Mouse (Mus musculus) midbrain, postnatal 0 days (tissue): ENCODE data around the gene Olfr960. TPM values are rescaled to one million over a fixed set of nuclear protein-coding genes. Genes with fewer than 3 reads are reported as not detected.

Experiments used
- ATAC-seq: fragments of 200-750 bp; cut with Nextera tagmentation; 2 replicates; pipeline ENCODE4 v1.8.0; 2017; ENCODE audit warnings: moderate number of reproducible peaks, mild to moderate bottlenecking, moderate TSS enrichment, moderate library complexity; ENCODE audit not compliant: low FRiP score
- DNase-seq: peaks from one replicate; pipeline ENCODE4 v3.0.0-alpha.2; 2015; ENCODE audit warnings: low spot score
- H3K27ac ChIP-seq: fragments of 300-500 bp; sonication (generic); 2 replicates; pipeline ENCODE4 v1.5.1; 2014; ENCODE audit warnings: low read depth, mild to moderate bottlenecking, low read length, mixed read lengths
- H3K27me3 ChIP-seq: fragments of 300-500 bp; sonication (generic); 2 replicates; pipeline ENCODE4 v1.6.1; 2014; ENCODE audit warnings: low read length, control low read depth, mixed read lengths; ENCODE audit not compliant: insufficient read depth
- H3K36me3 ChIP-seq: fragments of 300-500 bp; sonication (generic); 2 replicates; pipeline ENCODE4 v1.6.1; 2014; ENCODE audit warnings: low read length, control low read depth, mixed read lengths; ENCODE audit not compliant: insufficient read depth
- H3K4me1 ChIP-seq: fragments of 300-500 bp; sonication (generic); 2 replicates; pipeline ENCODE4 v1.6.1; 2014; ENCODE audit warnings: mild to moderate bottlenecking, control low read depth, antibody characterized with exemption, low read length, mixed read lengths; ENCODE audit not compliant: insufficient read depth
- H3K4me2 ChIP-seq: fragments of 300-500 bp; sonication (generic); 2 replicates; pipeline ENCODE4 v1.6.1; 2014; ENCODE audit warnings: low read depth, mild to moderate bottlenecking, low read length, mixed read lengths; ENCODE audit not compliant: poor library complexity, severe bottlenecking
- H3K4me3 ChIP-seq: fragments of 300-500 bp; sonication (generic); 2 replicates; pipeline ENCODE4 v1.5.1; 2014; ENCODE audit warnings: low read depth, mild to moderate bottlenecking, low read length, moderate library complexity
- H3K9ac ChIP-seq: fragments of 300-500 bp; sonication (generic); replicated peaks from 2 replicates; pipeline ENCODE4 v1.6.1; 2014; ENCODE audit warnings: mild to moderate bottlenecking, low read length, moderate library complexity, mixed read lengths; ENCODE audit not compliant: poor library complexity, severe bottlenecking
- H3K9me3 ChIP-seq: fragments of 300-500 bp; sonication (generic); 2 replicates; pipeline ENCODE4 v1.6.1; 2016; ENCODE audit warnings: low read length, control low read depth
- CTCF ChIP-seq: IDR thresholded peaks from 2 replicates; pipeline ENCODE4 v1.5.1; 2016; ENCODE audit warnings: antibody characterized with exemption, mild to moderate bottlenecking
- WGBS: fragments of 180-500 bp; shearing (Covaris S2); extraction: QIAGEN DNeasy Blood & Tissue Kit; methylation state at CpG from one replicate; pipeline ENCODE4 v1.1.7; 2014; 5-methylcytosine and 5-hydroxymethylcytosine counted together
- polyA plus RNA-seq: library from polyadenylated mRNA; unstranded; fragments of >200 nt; fragmentation: Nextera tagmentation; extraction: Ambion mirVana; gene quantifications from 2 replicates; pipeline ENCODE4 v1.2.1, GENCODE M21; 2015
- total RNA-seq: library from RNA; depleted of rRNA; stranded (reverse); fragments of >200 nt; gene quantifications from 2 replicates; pipeline ENCODE4 v1.2.3, GENCODE M21; 2014; rRNA removed

Gene Olfr960
- total and polyA plus RNA-seq, 2 experiments from 2014 or later: not detected

DNA sequence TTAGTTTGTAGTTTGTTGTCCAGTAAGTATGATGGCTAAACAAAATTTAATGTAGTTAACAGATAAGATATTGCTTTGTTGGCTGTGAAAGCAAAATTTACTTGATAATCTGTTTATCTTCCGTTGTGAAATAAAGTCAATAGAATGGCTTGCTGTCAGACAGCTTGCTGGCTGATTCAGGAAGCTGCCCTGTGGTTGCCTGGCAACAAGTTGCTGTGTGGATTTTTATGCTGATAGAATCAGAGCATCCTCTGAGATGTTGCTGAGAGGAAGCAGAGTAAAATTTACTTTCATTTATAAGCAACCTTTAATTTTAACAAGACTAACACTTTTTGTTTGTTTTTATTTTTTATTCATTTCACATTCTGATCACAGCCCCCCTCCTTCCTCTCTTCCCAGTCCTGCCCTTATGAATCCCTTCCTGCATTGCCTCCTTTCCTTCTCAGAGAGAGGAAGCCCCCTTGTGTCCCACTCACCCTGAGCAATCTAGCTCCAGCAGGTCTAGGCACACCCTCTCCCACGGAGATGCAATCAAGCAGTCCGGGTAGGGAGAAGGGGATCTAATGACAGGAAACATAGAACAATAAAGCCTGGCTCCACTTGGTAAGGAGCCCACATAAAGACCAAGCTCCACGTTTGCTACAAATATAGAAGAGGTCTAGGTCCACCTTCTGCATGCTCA lies 12.9 kb downstream of the Olfr960 start:
- H3K27ac ChIP-seq: peak overlapping the region; percentile 73
- DNase-seq (peak; percentile 73), ATAC-seq (peak; percentile 84)
- 24% methylated on average over 4 of the region's 4 CpGs for WGBS
- peaks cover 4% of the 10 kb centered on the region; the same call in 1 of the 2 replicates for H3K4me1 ChIP-seq
- no peak overlapping the region for H3K4me2 ChIP-seq
- no peak for TF ChIP-seq CTCF
- H3K36me3 ChIP-seq: no peaks in the 10 kb centered on the region
- H3K4me3 ChIP-seq: no peak overlapping the region
- no peak overlapping the region for H3K9ac ChIP-seq
- no peaks in the 10 kb centered on the region for H3K9me3 ChIP-seq
- H3K27me3 ChIP-seq: no peaks in the 10 kb centered on the region

DNA sequence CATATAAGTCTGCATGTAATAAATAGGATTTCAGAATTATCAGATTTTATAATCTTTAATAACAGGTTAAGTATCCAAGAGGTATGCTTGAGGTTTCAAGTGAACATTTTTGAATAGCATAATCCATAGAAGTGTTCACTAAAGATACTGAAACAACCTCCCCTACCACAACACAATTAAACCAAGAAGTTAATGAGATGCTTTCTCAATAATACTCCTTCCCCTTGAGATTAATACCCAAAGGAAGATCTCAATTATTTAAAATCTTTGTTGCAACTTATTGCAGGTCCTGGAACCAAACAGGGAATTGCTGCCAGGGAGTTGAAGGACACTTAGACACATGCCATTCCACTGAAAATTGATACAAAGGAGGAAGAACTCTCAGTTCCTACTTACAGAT lies 23.6 kb downstream of the Olfr960 start, which contains the start of gene Olfr961:
TSS of gene Olfr961 (plus strand) at position 301 of the 400 bp plus-strand sequence.
- Histone ChIP-seq H3K27me3 (no peaks in the 10 kb centered on the region), H3K4me2 (no peak within 1 kb of the TSS), H3K27ac (no peak within 1 kb of the TSS), H3K4me1 (no peaks in the 10 kb centered on the region), H3K4me3 (no peak within 1 kb of the TSS), H3K36me3 (no peaks in the 10 kb centered on the region), H3K9ac (no peak within 1 kb of the TSS), H3K9me3 (no peaks in the 10 kb centered on the region)
- ATAC-seq: no peak
- no peak for TF ChIP-seq CTCF
- no peak for DNase-seq

DNA sequence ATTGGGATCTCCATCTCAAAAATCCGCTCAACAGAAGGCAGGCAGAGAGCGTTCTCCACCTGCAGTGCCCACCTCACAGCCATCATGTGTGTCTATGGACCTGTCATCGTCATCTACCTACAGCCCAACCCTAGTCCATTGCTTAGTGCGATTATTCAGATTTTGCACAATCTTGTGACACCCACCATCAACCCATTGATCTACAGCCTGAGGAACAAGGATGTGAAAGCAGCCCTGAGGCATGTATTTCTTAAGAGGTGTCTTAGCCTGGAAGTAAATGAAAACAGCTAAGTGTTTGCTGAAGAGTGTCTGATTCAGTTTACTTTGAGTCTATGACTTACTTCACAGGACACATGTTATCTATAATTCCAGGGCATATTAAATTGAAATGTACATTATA lies 26.2 kb downstream of the Olfr960 start:
- 89% methylated on average over 4 of the region's 4 CpGs for WGBS
- H3K27me3 ChIP-seq: no peaks in the 10 kb centered on the region
- H3K36me3 ChIP-seq: no peaks in the 10 kb centered on the region
- no peaks in the 10 kb centered on the region for H3K4me1 ChIP-seq
- H3K27ac ChIP-seq: no peak overlapping the region
- H3K9ac ChIP-seq: no peak overlapping the region
- ATAC-seq (no peak), DNase-seq (no peak)
- no peaks in the 10 kb centered on the region for H3K9me3 ChIP-seq
- no peak for TF ChIP-seq CTCF
- no peak overlapping the region for H3K4me2 ChIP-seq
- H3K4me3 ChIP-seq: no peak overlapping the region

DNA sequence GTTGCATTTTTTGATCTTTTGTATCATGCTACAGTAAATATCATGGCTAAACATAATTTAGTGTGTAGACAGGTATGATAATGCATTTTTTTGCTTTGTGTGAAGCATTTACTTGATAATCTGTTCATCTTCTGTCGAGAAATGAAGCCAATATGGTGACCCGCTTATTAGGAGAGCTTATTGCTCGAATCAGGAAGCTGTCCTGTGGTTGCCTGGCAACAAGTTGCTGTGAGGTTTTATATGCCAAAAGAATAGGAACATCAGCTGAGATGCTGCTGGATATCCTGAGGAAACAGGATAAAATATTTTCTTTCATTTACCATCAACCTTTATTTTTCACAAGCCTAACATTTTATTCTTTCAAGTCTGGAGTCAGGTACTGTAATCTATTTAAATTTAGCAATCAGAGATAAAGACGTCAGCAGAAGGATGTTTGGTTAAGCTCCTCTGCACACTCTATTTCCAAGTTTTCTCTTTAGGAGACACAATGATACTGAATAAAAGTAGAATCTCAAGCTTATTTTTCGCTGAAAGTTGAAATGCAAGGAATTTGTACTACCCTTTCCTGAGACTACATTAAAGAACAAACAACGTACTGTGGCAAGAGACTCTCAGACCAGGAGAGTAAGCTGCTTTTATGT lies 33.7 kb downstream of the Olfr960 start:
- no peaks in the 10 kb centered on the region for H3K27me3 ChIP-seq
- ATAC-seq: peak; percentile 78; the same call in 1 of the 2 replicates
- WGBS: 23% methylated on average over 6 of the region's 6 CpGs
- H3K27ac ChIP-seq: peak overlapping the region; percentile 12; the same call in 1 of the 2 replicates
- TF ChIP-seq CTCF: no peak
- H3K4me2 ChIP-seq: no peak overlapping the region
- peak; percentile 69 for DNase-seq
- H3K9me3 ChIP-seq: no peaks in the 10 kb centered on the region
- no peak overlapping the region for H3K4me3 ChIP-seq
- H3K9ac ChIP-seq: no peak overlapping the region
- H3K4me1 ChIP-seq: peaks cover 4% of the 10 kb centered on the region; the same call in 1 of the 2 replicates
- no peaks in the 10 kb centered on the region for H3K36me3 ChIP-seq

DNA sequence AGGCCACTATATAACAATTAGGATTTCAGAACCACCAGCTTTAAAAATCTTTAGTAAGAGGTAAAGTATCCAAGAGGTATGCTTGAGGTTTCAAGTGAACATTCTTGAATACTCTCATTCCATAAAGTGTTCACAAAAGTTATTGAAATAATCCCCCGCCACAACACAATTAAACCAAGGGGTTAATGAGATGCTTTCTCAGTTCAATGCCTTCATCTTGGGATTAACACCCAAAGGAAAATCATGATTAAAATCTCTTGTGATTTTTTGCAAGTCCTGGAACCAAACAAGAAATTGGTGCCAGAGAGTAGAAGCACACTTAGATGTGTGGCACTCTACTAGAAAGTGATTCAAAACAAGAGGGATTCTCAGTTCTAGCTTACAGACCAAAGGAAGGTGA lies 45.7 kb downstream of the Olfr960 start, which contains the start of gene Olfr963:
TSS of gene Olfr963 (plus strand) at position 301 of the 400 bp plus-strand sequence.
- H3K9me3 ChIP-seq: no peaks in the 10 kb centered on the region
- 93% methylated on average over 1 of the region's 1 CpGs for WGBS
- H3K4me3 ChIP-seq: no peak within 1 kb of the TSS
- H3K27ac ChIP-seq: no peak within 1 kb of the TSS
- H3K4me1 ChIP-seq: no peaks in the 10 kb centered on the region
- H3K27me3 ChIP-seq: no peaks in the 10 kb centered on the region
- ATAC-seq (no peak), DNase-seq (no peak)
- TF ChIP-seq CTCF: no peak
- H3K4me2 ChIP-seq: no peak within 1 kb of the TSS
- H3K9ac ChIP-seq: no peak within 1 kb of the TSS
- no peaks in the 10 kb centered on the region for H3K36me3 ChIP-seq

DNA sequence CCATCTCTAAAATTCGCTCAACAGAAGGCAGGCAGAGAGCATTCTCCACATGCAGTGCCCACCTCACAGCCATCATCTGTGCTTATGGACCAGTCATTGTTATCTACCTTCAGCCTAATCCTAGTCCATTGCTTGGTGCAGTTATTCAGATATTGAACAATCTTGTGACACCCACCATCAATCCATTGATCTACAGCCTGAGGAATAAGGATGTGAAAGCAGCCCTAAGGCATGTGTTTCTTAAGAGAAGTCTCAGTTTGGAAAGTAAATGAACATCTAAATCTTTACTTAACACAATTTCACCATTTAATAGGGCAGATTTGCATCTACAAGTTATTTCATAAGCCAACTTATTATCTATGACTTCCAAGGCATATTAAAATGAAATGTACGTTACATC lies 48.5 kb downstream of the Olfr960 start:
- H3K4me1 ChIP-seq: no peaks in the 10 kb centered on the region
- TF ChIP-seq CTCF: no peak
- no peak overlapping the region for H3K9ac ChIP-seq
- DNase-seq (no peak), ATAC-seq (no peak)
- 84% methylated on average over 2 of the region's 2 CpGs for WGBS
- no peak overlapping the region for H3K4me2 ChIP-seq
- no peaks in the 10 kb centered on the region for H3K9me3 ChIP-seq
- H3K4me3 ChIP-seq: no peak overlapping the region
- H3K27ac ChIP-seq: no peak overlapping the region
- no peaks in the 10 kb centered on the region for H3K27me3 ChIP-seq
- H3K36me3 ChIP-seq: no peaks in the 10 kb centered on the region

Other genes starting within 250 kb of the Olfr960 start
- not detected in 2 replicates for gene Olfr951, start 234.0 kb upstream of the Olfr960 start, total RNA-seq
- not detected in 2 replicates for gene Olfr951, start 234.0 kb upstream of the Olfr960 start, polyA plus RNA-seq
- gene Olfr952, start 194.2 kb upstream of the Olfr960 start, total RNA-seq: not detected in 2 replicates
- not detected in 2 replicates for gene Olfr952, start 194.2 kb upstream of the Olfr960 start, polyA plus RNA-seq
- not detected in 2 replicates for gene Olfr954, start 164.7 kb upstream of the Olfr960 start, total RNA-seq
- gene Olfr954, start 164.7 kb upstream of the Olfr960 start, polyA plus RNA-seq: not detected in 2 replicates
- gene Olfr955, start 149.4 kb upstream of the Olfr960 start, total RNA-seq: not detected in 2 replicates
- not detected in 2 replicates for gene Olfr955, start 149.4 kb upstream of the Olfr960 start, polyA plus RNA-seq
- gene Olfr44, start 127.4 kb upstream of the Olfr960 start, total RNA-seq: not detected in 2 replicates
- gene Olfr44, start 127.4 kb upstream of the Olfr960 start, polyA plus RNA-seq: not detected in 2 replicates
- gene Olfr957, start 105.6 kb upstream of the Olfr960 start, total RNA-seq: not detected in 2 replicates
- gene Olfr957, start 105.6 kb upstream of the Olfr960 start, polyA plus RNA-seq: not detected in 2 replicates
- gene Olfr958, start 67.3 kb upstream of the Olfr960 start, total RNA-seq: not detected in 2 replicates
- gene Olfr958, start 67.3 kb upstream of the Olfr960 start, polyA plus RNA-seq: not detected in 2 replicates
- 0.16 TPM in 1 of 2 replicates, not detected in the other for gene Olfr959, start 45.8 kb upstream of the Olfr960 start, total RNA-seq
- gene Olfr959, start 45.8 kb upstream of the Olfr960 start, polyA plus RNA-seq: 0.05 TPM in 1 of 2 replicates, not detected in the other
- 363 and 387 TPM in 2 replicates for gene AW551984, start 17.0 kb upstream of the Olfr960 start, total RNA-seq
- gene AW551984, start 17.0 kb upstream of the Olfr960 start, polyA plus RNA-seq: 260 and 267 TPM in 2 replicates
- not detected in 2 replicates for gene Olfr148, start 10.7 kb upstream of the Olfr960 start, total RNA-seq
- gene Olfr148, start 10.7 kb upstream of the Olfr960 start, polyA plus RNA-seq: not detected in 2 replicates
- not detected in 2 replicates for gene Olfr961, start 23.7 kb downstream of the Olfr960 start, total RNA-seq
- gene Olfr961, start 23.7 kb downstream of the Olfr960 start, polyA plus RNA-seq: not detected in 2 replicates
- not detected in 2 replicates for gene Olfr963, start 45.8 kb downstream of the Olfr960 start, total RNA-seq
- gene Olfr963, start 45.8 kb downstream of the Olfr960 start, polyA plus RNA-seq: not detected in 2 replicates
- gene Olfr149, start 85.7 kb downstream of the Olfr960 start, total RNA-seq: not detected in 2 replicates
- not detected in 2 replicates for gene Olfr149, start 85.7 kb downstream of the Olfr960 start, polyA plus RNA-seq
- gene Olfr965, start 90.0 kb downstream of the Olfr960 start, total RNA-seq: not detected in 2 replicates
- not detected in 2 replicates for gene Olfr965, start 90.0 kb downstream of the Olfr960 start, polyA plus RNA-seq
- gene Olfr150, start 109.6 kb downstream of the Olfr960 start, total RNA-seq: not detected in 2 replicates
- gene Olfr150, start 109.6 kb downstream of the Olfr960 start, polyA plus RNA-seq: not detected in 2 replicates
- gene Olfr967, start 124.9 kb downstream of the Olfr960 start, total RNA-seq: not detected in 2 replicates
- not detected in 2 replicates for gene Olfr967, start 124.9 kb downstream of the Olfr960 start, polyA plus RNA-seq
- not detected in 2 replicates for gene Olfr968, start 161.9 kb downstream of the Olfr960 start, total RNA-seq
- not detected in 2 replicates for gene Olfr968, start 161.9 kb downstream of the Olfr960 start, polyA plus RNA-seq
- not detected in 2 replicates for gene Olfr969, start 169.6 kb downstream of the Olfr960 start, total RNA-seq
- gene Olfr969, start 169.6 kb downstream of the Olfr960 start, polyA plus RNA-seq: not detected in 2 replicates
- gene Olfr970, start 187.5 kb downstream of the Olfr960 start, total RNA-seq: not detected in 2 replicates
- gene Olfr970, start 187.5 kb downstream of the Olfr960 start, polyA plus RNA-seq: not detected in 2 replicates
- gene Olfr971, start 215.5 kb downstream of the Olfr960 start, total RNA-seq: not detected in 2 replicates
- not detected in 2 replicates for gene Olfr971, start 215.5 kb downstream of the Olfr960 start, polyA plus RNA-seq
- not detected in 2 replicates for gene Olfr972, start 245.0 kb downstream of the Olfr960 start, total RNA-seq
- not detected in 2 replicates for gene Olfr972, start 245.0 kb downstream of the Olfr960 start, polyA plus RNA-seq